Mouse (Mus musculus): ENCODE measurements around the gene Tedc2.

Gene Tedc2

GRCm38 (mm10) chr17:24192848-24193247 is 27.8 kb downstream of the Tedc2 start:
- no peak for DNase-seq

GRCm38 (mm10) chr17:24191481-24191880 is 29.2 kb downstream of the Tedc2 start:
- no peak for DNase-seq

- DNase-seq, result no peak
Measured at GRCm38 (mm10) chr17:24190934-24191333, 29.7 kb downstream of the Tedc2 start.

DNA sequence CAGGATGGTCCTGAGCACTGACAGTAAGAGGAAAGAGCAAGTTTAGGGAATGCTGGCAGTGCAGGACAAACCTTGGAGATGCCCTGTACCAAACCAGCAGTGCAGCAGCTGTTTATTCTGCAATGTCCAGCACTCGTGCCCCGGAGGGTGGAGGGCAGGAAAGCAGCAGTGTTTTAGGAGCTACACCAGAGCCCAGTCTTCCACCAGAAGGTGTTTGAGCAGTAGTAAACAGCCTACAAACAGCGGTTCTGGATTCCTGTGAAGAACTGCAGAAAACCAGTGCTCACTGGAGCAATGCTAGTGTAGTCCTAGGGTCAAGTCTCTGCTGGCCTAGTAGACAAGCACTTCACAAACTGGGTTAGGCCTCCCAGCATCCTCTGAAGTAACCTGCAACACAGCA is 46.4 kb downstream of the Tedc2 start:
- no peak for DNase-seq

DNA sequence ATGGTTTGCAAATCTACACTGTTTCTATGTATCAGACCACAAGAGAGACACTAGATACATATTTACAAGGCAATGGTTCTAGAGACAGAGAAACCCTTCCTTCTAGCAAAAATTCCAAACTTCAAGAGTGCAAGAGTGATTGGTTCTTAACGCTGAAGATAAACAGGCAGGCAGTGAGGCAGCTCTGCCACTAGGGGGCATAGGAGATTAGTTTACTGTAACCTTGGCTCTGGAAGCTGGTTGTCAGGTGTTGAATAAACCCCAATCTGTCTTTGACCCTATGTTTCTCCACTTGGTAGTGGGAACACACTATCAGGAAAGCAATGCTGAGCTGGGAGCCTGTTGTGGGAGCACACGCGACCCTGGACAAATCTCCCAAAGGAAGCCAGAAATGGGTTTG is 47.2 kb downstream of the Tedc2 start:
- DNase-seq, result peak; percentile 75 to 85

DNA sequence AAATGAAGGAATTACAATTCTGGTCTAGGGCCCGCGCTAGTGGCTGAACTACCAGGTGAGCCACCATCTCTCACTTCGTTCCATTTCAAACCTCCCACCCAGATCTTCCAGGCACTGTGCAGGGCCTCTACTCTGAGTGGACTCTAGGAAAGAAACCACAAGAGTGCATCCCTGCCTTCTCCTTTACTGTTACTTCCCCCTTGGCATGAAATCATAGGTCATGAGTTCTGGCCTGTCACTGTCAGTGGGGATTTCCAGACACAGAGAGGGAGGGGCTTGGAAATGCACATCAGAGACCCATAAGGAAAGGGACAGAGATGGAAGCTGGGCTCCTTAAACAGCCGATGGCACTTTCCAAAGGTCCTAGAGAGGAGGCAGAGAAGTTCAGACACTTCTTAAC is 48.9 kb downstream of the Tedc2 start:
- no peak for DNase-seq

GRCm38 (mm10) chr17:24170729-24171128 is 49.9 kb downstream of the Tedc2 start:
- no peak for DNase-seq

GRCm38 (mm10) chr17:24170125-24170524 is 50.5 kb downstream of the Tedc2 start:
- no peak for DNase-seq

DNA sequence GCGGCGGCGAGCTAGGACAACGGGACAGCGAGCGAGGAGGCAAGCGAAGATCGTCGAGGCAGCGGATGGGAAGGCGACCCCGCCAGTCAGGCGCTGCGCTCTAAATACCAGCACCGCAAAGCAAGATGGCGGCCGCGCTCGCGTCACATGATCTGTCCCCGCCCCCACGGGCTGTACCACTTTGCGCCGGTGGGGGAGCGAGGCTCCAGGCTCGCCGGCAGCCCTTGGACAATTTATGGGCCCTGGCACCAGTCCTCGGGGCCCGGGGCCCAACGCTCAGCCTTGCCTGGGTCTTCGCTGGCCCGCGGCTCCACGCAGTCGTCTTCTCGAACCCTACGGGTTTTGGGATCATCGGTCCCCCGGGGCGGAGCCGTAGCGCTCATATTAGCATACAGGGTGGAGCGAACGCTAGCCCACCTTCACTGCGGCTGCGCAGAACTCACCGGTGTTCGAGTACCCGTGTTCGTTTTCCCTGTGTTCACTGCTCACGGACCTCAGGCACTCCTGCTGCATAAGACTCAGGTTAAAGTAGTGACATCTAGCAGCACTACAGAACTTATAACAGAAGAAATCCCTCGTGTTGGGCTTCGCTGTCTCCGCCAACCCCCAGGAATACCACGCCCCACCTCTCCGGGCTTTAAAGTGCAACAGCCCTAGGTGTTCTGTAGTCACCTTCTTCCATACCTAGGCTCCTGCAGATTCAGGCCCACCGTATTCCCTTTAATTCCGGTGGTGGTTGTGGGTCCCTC is 51.2 kb downstream of the Tedc2 start, which contains the start of gene Atp6v0c:
Atp6v0c (minus strand) TSS at position 386 of the 749 bp plus-strand sequence.
- DNase-seq, result peak; percentile 96 to 98

GRCm38 (mm10) chr17:24168590-24169277 is 51.9 kb downstream of the Tedc2 start:
- peak in 1 of 2 experiments; percentile 76 for DNase-seq

DNA sequence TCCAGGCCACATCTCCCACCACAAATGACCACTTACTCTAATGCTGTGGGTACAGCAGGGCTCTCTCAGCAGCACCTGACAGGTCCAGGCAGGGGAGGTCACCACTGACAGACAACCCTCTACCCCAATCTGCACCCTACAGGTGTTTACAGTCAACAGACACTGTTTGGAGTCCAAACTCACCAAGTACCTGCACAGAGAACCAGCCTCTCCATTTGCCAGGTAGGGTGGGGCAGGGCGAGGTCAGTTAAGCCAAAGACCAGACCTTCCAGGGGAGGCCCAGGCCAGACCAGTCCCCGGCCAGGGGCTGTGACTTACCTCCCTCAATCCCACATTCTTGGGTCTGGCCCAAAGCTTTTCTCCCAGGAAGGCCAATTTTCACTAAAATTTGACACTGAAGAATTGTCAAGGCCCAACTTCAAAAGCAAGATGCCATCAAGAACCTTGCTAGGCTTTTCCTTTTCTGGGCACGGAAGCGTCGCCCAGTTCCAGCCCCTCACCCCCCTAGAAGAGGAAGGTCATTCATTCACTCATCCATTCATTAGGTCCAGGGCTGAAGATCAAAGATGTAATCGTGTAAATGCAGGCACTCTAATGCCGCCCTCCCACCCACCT is 52.7 kb downstream of the Tedc2 start:
- DNase-seq, result peak in 1 of 2 experiments; percentile 36

DNA sequence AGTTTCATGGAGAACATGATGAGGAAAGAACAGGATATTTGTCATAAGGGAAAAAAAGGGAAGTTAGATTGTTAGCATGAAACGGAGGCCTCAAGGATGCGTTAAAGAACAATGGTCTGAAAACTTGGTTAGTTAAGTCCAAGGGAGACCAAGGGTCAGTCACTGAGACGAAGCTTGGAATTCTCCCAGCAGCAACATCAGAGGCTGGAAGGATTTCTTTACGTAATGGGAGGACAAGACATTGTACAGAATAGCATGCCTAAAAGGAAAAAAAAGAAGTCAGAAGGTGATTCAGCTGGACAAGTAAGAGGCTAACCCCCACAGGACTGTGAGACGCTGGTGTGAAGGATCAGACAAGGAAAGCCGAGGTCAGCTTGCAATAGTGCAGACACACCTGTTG is 53.5 kb downstream of the Tedc2 start:
- peak in 1 of 2 experiments; percentile 54 for DNase-seq

Measured in kidney, postnatal 36 days (tissue).